ENCODE assay signal across 11 mouse cellular contexts in genomic region chr15:60096131-60096530, GRCm38 (mm10).
"Had no signal": no experiment of that assay in that cellular context is flagged by ENCODE, and none has a peak within 500 bp of the region (broad histone marks: within the 10 kb centered on the region; RNA-seq: fewer than 3 reads in every experiment).

No protein-coding gene starts in this region.

- H3K9ac ChIP-seq: limb, embryonic 13.5 days; liver, embryonic 14.5 days; midbrain, embryonic 12.5 days; neural tube, embryonic 13.5 days had no signal

- H3K9me3 ChIP-seq: limb, embryonic 13.5 days; midbrain, embryonic 12.5 days; neural tube, embryonic 13.5 days had no signal

- H3K27me3 ChIP-seq: limb, embryonic 13.5 days; midbrain, embryonic 12.5 days; neural tube, embryonic 13.5 days had no signal

- H3K4me3 ChIP-seq: limb, embryonic 13.5 days; midbrain, embryonic 12.5 days; neural tube, embryonic 13.5 days had no signal

- H3K27ac ChIP-seq: limb, embryonic 13.5 days; liver, embryonic 14.5 days; midbrain, embryonic 12.5 days; neural tube, embryonic 13.5 days had no signal

- H3K4me1 ChIP-seq: limb, embryonic 13.5 days; midbrain, embryonic 12.5 days; neural tube, embryonic 13.5 days had no signal

- H3K36me3 ChIP-seq: limb, embryonic 13.5 days; midbrain, embryonic 12.5 days; neural tube, embryonic 13.5 days had no signal

- DNase-seq: kidney, adult 8-10 months; kidney, postnatal 25 days; lung, adult 18-20 months; retina, postnatal 1 day; right cerebral cortex, postnatal 4 days; spleen, adult 18-20 months; thymus, postnatal 36 days had no signal

- H3K4me2 ChIP-seq: limb, embryonic 13.5 days; midbrain, embryonic 12.5 days; neural tube, embryonic 13.5 days had no signal
